Mouse (Mus musculus) midbrain, postnatal 0 days (tissue): Measurements from ENCODE around the gene Cnot11. TPM values are rescaled to one million over a fixed set of nuclear protein-coding genes. Genes with fewer than 3 reads are reported as not detected.

Source experiments
- ATAC-seq: fragments of 200-750 bp; cut with Nextera tagmentation; 2 replicates; pipeline ENCODE4 v1.8.0; 2017; ENCODE audit warnings: moderate number of reproducible peaks, mild to moderate bottlenecking, moderate TSS enrichment, moderate library complexity; ENCODE audit not compliant: low FRiP score
- DNase-seq: peaks from one replicate; pipeline ENCODE4 v3.0.0-alpha.2; 2015; ENCODE audit warnings: low spot score
- H3K27ac ChIP-seq: fragments of 300-500 bp; sonication (generic); 2 replicates; pipeline ENCODE4 v1.5.1; 2014; ENCODE audit warnings: low read depth, mild to moderate bottlenecking, low read length, mixed read lengths
- H3K27me3 ChIP-seq: fragments of 300-500 bp; sonication (generic); 2 replicates; pipeline ENCODE4 v1.6.1; 2014; ENCODE audit warnings: low read length, control low read depth, mixed read lengths; ENCODE audit not compliant: insufficient read depth
- H3K36me3 ChIP-seq: fragments of 300-500 bp; sonication (generic); 2 replicates; pipeline ENCODE4 v1.6.1; 2014; ENCODE audit warnings: low read length, control low read depth, mixed read lengths; ENCODE audit not compliant: insufficient read depth
- H3K4me1 ChIP-seq: fragments of 300-500 bp; sonication (generic); 2 replicates; pipeline ENCODE4 v1.6.1; 2014; ENCODE audit warnings: mild to moderate bottlenecking, control low read depth, antibody characterized with exemption, low read length, mixed read lengths; ENCODE audit not compliant: insufficient read depth
- H3K4me2 ChIP-seq: fragments of 300-500 bp; sonication (generic); 2 replicates; pipeline ENCODE4 v1.6.1; 2014; ENCODE audit warnings: low read depth, mild to moderate bottlenecking, low read length, mixed read lengths; ENCODE audit not compliant: poor library complexity, severe bottlenecking
- H3K4me3 ChIP-seq: fragments of 300-500 bp; sonication (generic); 2 replicates; pipeline ENCODE4 v1.5.1; 2014; ENCODE audit warnings: low read depth, mild to moderate bottlenecking, low read length, moderate library complexity
- H3K9ac ChIP-seq: fragments of 300-500 bp; sonication (generic); replicated peaks from 2 replicates; pipeline ENCODE4 v1.6.1; 2014; ENCODE audit warnings: mild to moderate bottlenecking, low read length, moderate library complexity, mixed read lengths; ENCODE audit not compliant: poor library complexity, severe bottlenecking
- H3K9me3 ChIP-seq: fragments of 300-500 bp; sonication (generic); 2 replicates; pipeline ENCODE4 v1.6.1; 2016; ENCODE audit warnings: low read length, control low read depth
- CTCF ChIP-seq: IDR thresholded peaks from 2 replicates; pipeline ENCODE4 v1.5.1; 2016; ENCODE audit warnings: antibody characterized with exemption, mild to moderate bottlenecking
- WGBS: fragments of 180-500 bp; shearing (Covaris S2); extraction: QIAGEN DNeasy Blood & Tissue Kit; methylation state at CpG from one replicate; pipeline ENCODE4 v1.1.7; 2014; 5-methylcytosine and 5-hydroxymethylcytosine counted together
- polyA plus RNA-seq: library from polyadenylated mRNA; unstranded; fragments of >200 nt; fragmentation: Nextera tagmentation; extraction: Ambion mirVana; gene quantifications from 2 replicates; pipeline ENCODE4 v1.2.1, GENCODE M21; 2015
- total RNA-seq: library from RNA; depleted of rRNA; stranded (reverse); fragments of >200 nt; gene quantifications from 2 replicates; pipeline ENCODE4 v1.2.3, GENCODE M21; 2014

Cnot11 gene
- total and polyA plus RNA-seq, 2 experiments from 2014 or later, result 9.6 to 32.3 TPM

DNA sequence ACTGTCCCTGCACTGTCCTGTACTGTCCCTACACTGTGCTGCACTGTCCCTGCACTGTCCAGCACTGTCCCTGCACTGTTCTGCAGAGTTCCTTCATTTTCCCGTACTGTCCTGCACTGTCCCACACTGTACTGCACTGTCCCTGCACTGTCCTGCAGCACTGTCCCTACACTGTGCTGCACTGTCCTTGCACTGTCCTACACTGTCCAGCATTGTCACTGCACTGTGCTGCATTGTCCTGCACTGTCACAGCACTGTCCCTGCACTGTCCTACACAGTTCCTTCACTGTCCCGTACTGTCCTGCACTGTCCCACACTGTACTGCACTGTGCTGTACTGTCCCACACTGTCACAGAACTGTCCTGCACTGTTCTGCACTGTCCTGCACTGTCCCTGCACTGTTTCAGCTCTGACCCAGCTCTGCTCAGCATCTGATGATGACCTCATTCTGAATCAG lies 35.3 kb upstream of the Cnot11 start:
- H3K4me3 ChIP-seq, result no peak overlapping the region
- H3K27ac ChIP-seq, result no peak overlapping the region
- H3K4me1 ChIP-seq, result no peaks in the 10 kb centered on the region
- no peaks in the 10 kb centered on the region for H3K36me3 ChIP-seq
- no peak overlapping the region for H3K9ac ChIP-seq
- DNase-seq (no peak), ATAC-seq (peak; percentile 34)
- no peak overlapping the region for H3K4me2 ChIP-seq
- H3K27me3 ChIP-seq, result no peaks in the 10 kb centered on the region
- 85% methylated on average over 2 of the region's 2 CpGs for WGBS
- no peak for TF ChIP-seq CTCF
- H3K9me3 ChIP-seq, result 0 out of 2 replicates have a peak, but pooled peaks cover 6% of the 10 kb centered on the region

DNA sequence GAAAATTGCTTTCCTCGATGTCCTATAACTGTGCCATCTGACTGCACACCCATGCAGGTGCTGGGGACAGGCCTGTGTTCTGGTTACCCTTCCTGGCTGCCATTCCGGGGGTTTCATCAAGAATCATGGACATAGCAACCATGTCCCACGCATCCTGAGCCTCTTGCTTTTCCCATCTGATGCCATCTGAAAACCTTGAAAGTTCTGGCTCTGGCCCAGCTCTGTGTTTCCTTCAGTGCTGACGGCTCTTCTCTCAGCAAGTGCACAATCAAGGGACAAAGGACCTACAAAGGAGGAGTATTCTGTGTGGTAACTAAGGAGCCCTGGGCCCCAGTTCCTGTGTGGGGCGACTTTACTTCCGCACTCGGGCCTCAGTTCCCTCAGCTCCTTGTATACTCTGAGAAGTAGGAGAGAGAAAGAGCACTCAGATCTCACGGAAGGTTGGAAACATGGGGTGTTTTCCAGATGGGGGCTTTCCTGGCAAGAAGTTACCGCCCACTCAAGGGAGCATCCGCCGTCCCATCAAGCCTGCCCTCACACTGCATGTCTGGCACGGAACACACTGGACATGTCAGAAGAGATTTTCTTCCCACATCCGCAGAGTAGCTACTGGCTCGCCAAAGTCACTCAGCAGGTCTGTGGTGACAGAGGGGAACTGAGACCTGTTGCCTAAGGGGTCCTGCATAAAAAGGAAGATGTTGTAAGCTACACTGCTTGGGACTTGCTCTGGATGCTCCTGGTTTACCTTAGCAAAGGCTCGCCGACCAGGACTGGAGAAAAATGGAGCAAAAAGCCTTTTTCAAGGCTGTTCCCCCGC lies 31.8 kb upstream of the Cnot11 start:
- Histone ChIP-seq H3K27ac (no peak overlapping the region), H3K9ac (no peak overlapping the region), H3K27me3 (no peaks in the 10 kb centered on the region), H3K9me3 (no peaks in the 10 kb centered on the region), H3K4me2 (no peak overlapping the region), H3K36me3 (no peaks in the 10 kb centered on the region), H3K4me3 (no peak overlapping the region), H3K4me1 (no peaks in the 10 kb centered on the region)
- TF ChIP-seq CTCF, result no peak
- no peak for ATAC-seq
- WGBS, result 82% methylated on average over 17 of the region's 17 CpGs
- peak; percentile 27 for DNase-seq

GRCm38 (mm10) chr1:39504261-39504660 lies 30.5 kb upstream of the Cnot11 start:
- TF ChIP-seq CTCF, result peak; percentile 58
- Histone ChIP-seq H3K9ac (no peak overlapping the region), H3K4me2 (no peak overlapping the region), H3K9me3 (no peaks in the 10 kb centered on the region), H3K4me1 (no peaks in the 10 kb centered on the region), H3K27me3 (no peaks in the 10 kb centered on the region), H3K36me3 (no peaks in the 10 kb centered on the region), H3K27ac (no peak overlapping the region), H3K4me3 (no peak overlapping the region)
- ATAC-seq (no peak), DNase-seq (peak; percentile 19)
- WGBS, result 3% methylated on average over 1 of the region's 1 CpGs

- ATAC-seq (no peak), DNase-seq (no peak)
- no peaks in the 10 kb centered on the region for H3K27me3 ChIP-seq
- H3K4me3 ChIP-seq, result no peak overlapping the region
- no peak overlapping the region for H3K27ac ChIP-seq
- no peak overlapping the region for H3K9ac ChIP-seq
- H3K4me2 ChIP-seq, result no peak overlapping the region
- H3K4me1 ChIP-seq, result no peaks in the 10 kb centered on the region
- no peaks in the 10 kb centered on the region for H3K9me3 ChIP-seq
- no peak for TF ChIP-seq CTCF
- no peaks in the 10 kb centered on the region for H3K36me3 ChIP-seq
- WGBS, result 84% methylated on average over 9 of the region's 9 CpGs
Observed at GRCm38 (mm10) chr1:39505600-39505999, 29.2 kb upstream of the Cnot11 start.

- WGBS, result 84% methylated on average over 8 of the region's 8 CpGs
- no peak for ATAC-seq
Observed at GRCm38 (mm10) chr1:39511775-39512174, 23.0 kb upstream of the Cnot11 start.

GRCm38 (mm10) chr1:39512183-39512582 lies 22.6 kb upstream of the Cnot11 start:
- no peaks in the 10 kb centered on the region for H3K36me3 ChIP-seq
- no peaks in the 10 kb centered on the region for H3K4me1 ChIP-seq
- H3K4me3 ChIP-seq, result no peak overlapping the region
- H3K27me3 ChIP-seq, result no peaks in the 10 kb centered on the region
- H3K9ac ChIP-seq, result no peak overlapping the region
- H3K9me3 ChIP-seq, result no peaks in the 10 kb centered on the region
- no peak overlapping the region for H3K4me2 ChIP-seq
- DNase-seq (no peak), ATAC-seq (no peak)
- WGBS, result 75% methylated on average over 1 of the region's 1 CpGs
- H3K27ac ChIP-seq, result no peak overlapping the region
- no peak for TF ChIP-seq CTCF

More at GRCm38 (mm10) chr1:39511775-39512174, 23.0 kb upstream of the Cnot11 start:
- no peak overlapping the region for H3K27ac ChIP-seq
- no peaks in the 10 kb centered on the region for H3K9me3 ChIP-seq
- no peaks in the 10 kb centered on the region for H3K27me3 ChIP-seq
- H3K4me3 ChIP-seq, result no peak overlapping the region
- no peak overlapping the region for H3K4me2 ChIP-seq
- no peaks in the 10 kb centered on the region for H3K36me3 ChIP-seq
- H3K4me1 ChIP-seq, result no peaks in the 10 kb centered on the region
- H3K9ac ChIP-seq, result no peak overlapping the region
- no peak for DNase-seq
- no peak for TF ChIP-seq CTCF
